In genomic region chr2:91923415-91924337, GRCm38 (mm10) we compare ENCODE assay signal across 8 mouse cellular contexts. TPM values are rescaled to one million over a fixed set of nuclear protein-coding genes. Genes with fewer than 3 reads are reported as not detected.
A peak's percentile ranks its signal among the peaks of the same experiment; 100 is the strongest.
DNase-seq lines count a peak whose midpoint lies in the region; TF ChIP-seq lines count a peak whose summit lies in the region.

No protein-coding gene starts in this region.

- TF ChIP-seq POLR2A in small intestine, adult 2 months (IDR thresholded peaks at IDR 0.05; ENCODE audit: low read depth, low read length): no peak

- intact Hi-C loops in heart, postnatal 10 days (cut with DNase I): loop anchor here (1.0 kb wide), 1 partner anchor 144 kb away; no protein-coding TSS in a partner anchor

- peaks cover 66% of the 10 kb centered on the region for H3K27me3 ChIP-seq in embryonic facial prominence, embryonic 10.5 days (replicated peaks; ENCODE audit: low read depth, poor library complexity, severe bottlenecking)
- H3K27me3 ChIP-seq in small intestine, adult 2 months (ENCODE audit: control insufficient read depth, insufficient read depth, low read length): peaks cover 25% of the 10 kb centered on the region

- DNase-seq in gastrocnemius, adult 18-20 months (ENCODE audit: low spot score): peak; percentile 64
- no peak for DNase-seq in gastrocnemius, adult 8-10 months (ENCODE audit: low spot score in 2 of 2)
- peak; percentile 90 for DNase-seq in ZHBTc4 (ENCODE audit: low read depth, low spot score)
- peak; percentile 86 for DNase-seq in embryonic facial prominence, embryonic 10.5 days (ENCODE audit: low spot score)
- peak; percentile 71 to 79 for DNase-seq in heart, postnatal 10 days
- peak; percentile 85 to 89 for DNase-seq in kidney, postnatal 4 days
- peak; percentile 80 for DNase-seq in lung, postnatal 36 days

- H3K27ac ChIP-seq in embryonic facial prominence, embryonic 10.5 days (replicated peaks): no peak overlapping the region; the same call in 1 of the 2 replicates
- no peak overlapping the region for H3K27ac ChIP-seq in small intestine, adult 2 months (ENCODE audit: insufficient read depth, low read depth, low read length)

- H3K4me3 ChIP-seq in embryonic facial prominence, embryonic 10.5 days: peak overlapping the region; percentile 72
- H3K4me3 ChIP-seq in small intestine, adult 2 months (ENCODE audit: low read depth, low read length): peak overlapping the region; percentile 63

- no peaks in the 10 kb centered on the region for H3K9me3 ChIP-seq in embryonic facial prominence, embryonic 10.5 days

- H3K4me1 ChIP-seq in embryonic facial prominence, embryonic 10.5 days: peaks cover 53% of the 10 kb centered on the region
- peaks cover 26% of the 10 kb centered on the region for H3K4me1 ChIP-seq in small intestine, adult 2 months (ENCODE audit: control insufficient read depth, insufficient read depth, insufficient read length, low read length)

- peak; percentile 77 for TF ChIP-seq CTCF in small intestine, adult 2 months (IDR thresholded peaks at IDR 0.05; ENCODE audit: extremely low read depth, insufficient read length, insufficient replicate concordance, low read depth, low read length)

- 5% methylated on average over 54 of the region's 54 CpGs for WGBS in embryonic facial prominence, embryonic 10.5 days
- 3% methylated on average over 54 of the region's 54 CpGs for WGBS in small intestine, adult 2 months

- peaks cover 26% of the 10 kb centered on the region for H3K36me3 ChIP-seq in embryonic facial prominence, embryonic 10.5 days (replicated peaks)
- no peaks in the 10 kb centered on the region for H3K36me3 ChIP-seq in small intestine, adult 2 months (ENCODE audit: control insufficient read depth, insufficient read depth, low read length)

RNA-seq across cellular contexts. Expression of gene Chrm4, which starts 3.4 kb away (rescaled TPM):
- total RNA-seq in gastrocnemius, adult 18-20 months (2021): not detected
- not detected for total RNA-seq in gastrocnemius, adult 8-10 months (2022)
- 0.74 and 1.4 TPM in 2 replicates for polyA plus RNA-seq in embryonic facial prominence, embryonic 10.5 days (2016; fragmentation: Nextera tagmentation; extraction: Ambion mirVana)
- under 1 TPM in 1 of 2 experiments, not detected in 1; 0.17 TPM for total RNA-seq in heart, postnatal 10 days (2021)
- 2.2 and 2.9 TPM in 2 replicates for polyA plus RNA-seq in small intestine, adult 2 months (2012; rRNA removed)

RNA-seq across cellular contexts. Expression of gene Mdk, which starts 8.4 kb away (rescaled TPM):
- 1 to 10 TPM in 1 of 2 experiments, under 1 TPM in 1; 0.82 to 1.7 TPM for total RNA-seq in gastrocnemius, adult 18-20 months (2021)
- under 1 TPM in 3 of 4 experiments, not detected in 1; 0.44 to 0.46 (median 0.45) TPM for total RNA-seq in gastrocnemius, adult 8-10 months (2022)
- 2,212 and 2,218 TPM in 2 replicates for polyA plus RNA-seq in embryonic facial prominence, embryonic 10.5 days (2016; fragmentation: Nextera tagmentation; extraction: Ambion mirVana)
- 10 to 100 TPM; 51.5 to 56.1 TPM for total RNA-seq in heart, postnatal 10 days (2021)
- 2.4 and 5.9 TPM in 2 replicates for polyA plus RNA-seq in small intestine, adult 2 months (2012; rRNA removed)

RNA-seq across cellular contexts. Expression of gene Gm9821, which starts 21.8 kb away (rescaled TPM):
- total RNA-seq in gastrocnemius, adult 18-20 months (2021): not detected
- total RNA-seq in gastrocnemius, adult 8-10 months (2022): not detected
- 0.23 and 0.41 TPM in 2 replicates for polyA plus RNA-seq in embryonic facial prominence, embryonic 10.5 days (2016; fragmentation: Nextera tagmentation; extraction: Ambion mirVana)
- total RNA-seq in heart, postnatal 10 days (2021): not detected
- polyA plus RNA-seq in small intestine, adult 2 months (2012; rRNA removed): not detected in 2 replicates

RNA-seq across cellular contexts. Expression of gene Dgkz, which starts 52.0 kb away (rescaled TPM):
- 10 to 100 TPM; 29.0 to 32.7 TPM for total RNA-seq in gastrocnemius, adult 18-20 months (2021)
- 10 to 100 TPM; 24.7 to 39.3 (median 28.4) TPM for total RNA-seq in gastrocnemius, adult 8-10 months (2022)
- 42.1 and 45.0 TPM in 2 replicates for polyA plus RNA-seq in embryonic facial prominence, embryonic 10.5 days (2016; fragmentation: Nextera tagmentation; extraction: Ambion mirVana)
- total RNA-seq in heart, postnatal 10 days (2021): 10 to 100 TPM; 64.3 to 85.9 TPM
- polyA plus RNA-seq in small intestine, adult 2 months (2012; rRNA removed): 165 and 295 TPM in 2 replicates

Comparison
In these comparisons a context has a peak if more than half of its experiments do, and no peak if none do; other contexts are left out.
1. DNase-seq: peak in gastrocnemius, adult 18-20 months (single experiment), ZHBTc4 (single experiment), embryonic facial prominence, embryonic 10.5 days (single experiment), heart, postnatal 10 days (2 of 2), kidney, postnatal 4 days (2 of 2) and lung, postnatal 36 days (single experiment); none in gastrocnemius, adult 8-10 months (0 of 2).
2. RNA of gene Mdk, which starts 8.4 kb away (total RNA-seq): 51.5 to 56.1 TPM in heart, postnatal 10 days; 0.82 to 1.7 TPM in gastrocnemius, adult 18-20 months and 0.44 to 0.46 TPM in gastrocnemius, adult 8-10 months; every median in the first group is over 10 times any median in the second.